Mouse (Mus musculus) stomach, postnatal 0 days (tissue): Measurements from ENCODE around the gene Gm32742.

Source experiments
- CTCF ChIP-seq: IDR thresholded peaks from 2 replicates; pipeline ENCODE4 v1.5.1; 2016; ENCODE audit warnings: antibody characterized with exemption, low read depth, mild to moderate bottlenecking, moderate library complexity
- EP300 ChIP-seq: optimal IDR thresholded peaks from 2 replicates; pipeline ENCODE3; 2016; ENCODE audit warnings: antibody characterized with exemption

DNA sequence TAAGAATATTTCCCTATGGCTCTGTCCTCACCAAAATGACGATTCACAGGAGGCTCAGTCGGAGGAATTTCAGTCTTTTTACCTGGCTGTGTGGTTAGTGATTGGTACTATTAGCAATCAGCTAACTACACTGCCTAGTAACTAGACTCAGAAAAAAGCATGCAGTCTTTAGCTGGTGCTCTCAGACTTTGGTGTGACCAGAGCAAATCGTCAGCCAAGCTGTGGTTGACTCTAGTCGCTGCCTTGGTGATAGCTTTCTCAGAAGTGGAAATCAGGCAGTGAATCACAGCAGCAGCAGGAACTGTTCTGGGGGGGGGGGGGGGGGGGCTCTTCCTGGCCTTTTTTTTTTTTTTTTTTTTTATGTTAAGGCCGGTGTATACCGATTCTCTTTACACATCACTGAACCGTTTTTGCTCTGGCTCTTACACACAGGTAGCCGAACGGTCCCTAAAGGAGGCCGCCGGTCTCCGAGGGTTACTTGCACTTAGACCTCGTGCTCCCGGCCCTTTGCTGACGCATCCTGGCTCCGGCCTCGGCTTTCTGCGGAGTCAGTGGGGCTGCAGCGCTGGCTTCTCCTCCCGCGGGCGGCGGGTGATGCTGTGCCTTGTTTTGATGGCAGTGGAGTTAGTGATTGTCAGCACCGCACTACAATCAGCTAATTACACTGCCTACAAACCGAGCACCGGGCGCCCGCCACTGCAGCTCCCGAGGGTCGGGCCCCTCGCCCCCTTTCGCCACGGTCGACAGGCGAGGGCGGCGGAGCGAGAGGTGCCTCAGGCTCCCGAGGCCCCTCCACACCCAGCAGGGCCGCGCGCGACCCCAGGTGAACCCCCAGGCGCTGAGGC, 62.1 kb downstream of the Gm32742 start:
- TF ChIP-seq CTCF (no peak), EP300 (no peak)
